Mouse (Mus musculus) ES-Bruce4 (cell line): ENCODE measurements at regions not wholly inside any gene's neighbourhood (a gene's known extent, or its start where the extent isn't known, plus 50 kb on each side); places are given as distances from the start of the nearest gene placed in this dataset.

Source experiments
- CTCF ChIP-seq: IDR thresholded peaks from one replicate; pipeline ENCODE4 v1.8.1; 2011; ENCODE audit warnings: low read depth, low read length
- EP300 ChIP-seq: IDR thresholded peaks from 2 replicates; pipeline ENCODE4 v1.6.1; 2011; ENCODE audit warnings: low read depth, low read length; ENCODE audit not compliant: insufficient read depth
- POLR2A ChIP-seq: IDR thresholded peaks from one replicate; pipeline ENCODE4 v1.8.1; 2011; ENCODE audit warnings: low read length; ENCODE audit not compliant: insufficient read depth

GRCm38 (mm10) chr2:57661838-57662237 lies 335.8 kb upstream of the Galnt5 start:
- no peak for TF ChIP-seq POLR2A
- no peak for TF ChIP-seq EP300
- TF ChIP-seq CTCF: no peak
